Mouse (Mus musculus): ENCODE results near the gene Cnp.

DNA sequence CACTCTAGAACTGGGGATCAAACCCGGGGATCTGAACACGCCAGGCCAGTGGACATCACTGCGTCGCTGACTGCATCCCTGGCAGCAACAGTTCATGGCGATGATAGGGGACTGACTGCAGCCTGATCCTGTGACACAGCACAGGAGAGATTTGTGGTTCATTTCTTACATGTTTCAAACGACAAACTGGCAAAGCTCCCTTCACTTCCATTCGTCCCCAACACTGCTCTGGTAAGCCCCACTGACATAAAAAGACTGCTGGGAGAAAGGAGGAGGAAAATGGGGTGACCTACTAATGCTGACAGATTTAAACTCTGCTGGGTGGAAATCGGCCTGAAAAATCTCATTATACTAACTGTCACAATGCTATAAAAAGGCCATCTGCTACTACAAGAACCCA, 29.1 kb downstream of the Cnp start:
- TF ChIP-seq CTCF (IDR thresholded peaks at IDR 0.05 in 2 of 3, conservative IDR thresholded peaks at IDR 0.05 in 1 of 3; ENCODE audit: control insufficient read depth in 1 of 3, insufficient read depth in 1 of 3, low read depth in 2 of 3, low read length in 3 of 3, poor library complexity in 1 of 3, severe bottlenecking in 1 of 3) (no peak), EP300 (IDR thresholded peaks at IDR 0.05; ENCODE audit: low read depth in 1 of 2, low read length in 2 of 2) (no peak), MAFK (IDR thresholded peaks at IDR 0.05; ENCODE audit: borderline replicate concordance, low read depth, low read length) (no peak), CHD2 (IDR thresholded peaks at IDR 0.05; ENCODE audit: low read length) (no peak), MEF2A (IDR thresholded peaks at IDR 0.05; ENCODE audit: extremely low read depth, insufficient replicate concordance, low read depth, low read length, poor library complexity, severe bottlenecking) (no peak), POLR2A (IDR thresholded peaks at IDR 0.05; ENCODE audit: control insufficient read depth in 1 of 2, insufficient read depth in 1 of 2, low read depth in 1 of 2, low read length in 2 of 2, poor library complexity in 1 of 2) (no peak), USF1 (IDR thresholded peaks at IDR 0.05; ENCODE audit: low read depth, low read length) (no peak), GABPA (IDR thresholded peaks at IDR 0.05; ENCODE audit: low read depth, low read length) (no peak)

Measured in MEL (cell line).